Mouse (Mus musculus): ENCODE data around the gene Lonrf3. TPM values are rescaled to one million over a fixed set of nuclear protein-coding genes. Genes with fewer than 3 reads are reported as not detected.

Gene Lonrf3
- polyA plus RNA-seq, 1 experiment from 2014 or later: 0.06 TPM

DNA sequence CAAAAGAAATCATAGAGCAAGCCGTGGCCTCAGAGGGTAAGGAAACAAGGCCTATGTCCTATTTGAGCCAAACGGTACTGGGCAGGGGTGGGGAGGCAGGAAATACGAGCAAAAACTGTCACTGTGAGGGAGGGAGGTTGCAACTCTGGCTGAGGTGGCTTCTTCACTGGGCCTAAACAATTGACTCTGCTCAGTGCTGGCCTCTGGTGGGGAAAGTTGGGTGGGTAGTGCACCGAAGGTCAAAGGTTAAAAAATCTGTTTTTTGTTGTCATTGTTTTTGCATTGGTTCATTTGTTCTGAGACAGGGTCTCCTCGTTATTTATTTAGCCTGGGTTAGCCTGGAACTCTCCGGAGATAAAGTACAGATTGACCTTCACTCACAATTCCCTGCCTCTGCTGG lies 74.2 kb downstream of the Lonrf3 start:
- Histone ChIP-seq H3K27me3 (ENCODE audit: low read depth, poor library complexity, severe bottlenecking) (no peaks in the 10 kb centered on the region), H3K27ac (no peak overlapping the region), H3K4me1 (no peaks in the 10 kb centered on the region), H3K4me3 (no peak overlapping the region), H3K9me3 (replicated peaks) (no peaks in the 10 kb centered on the region), H3K36me3 (no peaks in the 10 kb centered on the region)
- WGBS: 56% methylated on average over 6 of the region's 6 CpGs
- DNase-seq (ENCODE audit: low spot score): no peak

Small RNAs within 50 kb of the gene (microRNA-seq; reads per million reads assigned to microRNA genes)
- not detected for gene Gm44485

Other genes with a start within 250 kb of the Lonrf3 start
- 1.9 and 3.2 TPM in 2 replicates for gene Il13ra1, start 216.2 kb upstream of the Lonrf3 start, polyA plus RNA-seq (2016; fragmentation: Nextera tagmentation; extraction: Ambion mirVana)
- 4.4 and 6.0 TPM in 2 replicates for gene Zcchc12, start 132.4 kb upstream of the Lonrf3 start, polyA plus RNA-seq (2016; fragmentation: Nextera tagmentation; extraction: Ambion mirVana)
- not detected in 2 replicates for gene Gm6268, start 72.9 kb downstream of the Lonrf3 start, polyA plus RNA-seq (2016; fragmentation: Nextera tagmentation; extraction: Ambion mirVana)
- gene Gm14569, start 163.5 kb downstream of the Lonrf3 start, polyA plus RNA-seq (2016; fragmentation: Nextera tagmentation; extraction: Ambion mirVana): not detected in 2 replicates